Mouse (Mus musculus): Measurements from ENCODE around the gene Rras2. TPM values are rescaled to one million over a fixed set of nuclear protein-coding genes. Genes with fewer than 3 reads are reported as not detected.

The Rras2 gene
- total RNA-seq, 2 experiments from 2014 or later = 2.1 to 3.8 TPM

GRCm38 (mm10) chr7:114081633-114082420 is 35.8 kb downstream of the Rras2 start:
- no peak for ATAC-seq (replicated peaks; ENCODE audit: low FRiP score, low TSS enrichment, poor library complexity, severe bottlenecking)

- peak; percentile 64 for ATAC-seq (replicated peaks; ENCODE audit: low FRiP score, low TSS enrichment, poor library complexity, severe bottlenecking)
Observed at GRCm38 (mm10) chr7:114080250-114080649, 37.3 kb downstream of the Rras2 start.

- ATAC-seq (replicated peaks; ENCODE audit: low FRiP score, low TSS enrichment, poor library complexity, severe bottlenecking) = no peak
Observed at GRCm38 (mm10) chr7:114079343-114079742, 38.2 kb downstream of the Rras2 start.

- ATAC-seq (replicated peaks; ENCODE audit: low FRiP score, low TSS enrichment, poor library complexity, severe bottlenecking) = no peak
Observed at GRCm38 (mm10) chr7:114074595-114074994, 43.0 kb downstream of the Rras2 start.

GRCm38 (mm10) chr7:114074133-114074532 is 43.4 kb downstream of the Rras2 start:
- no peak for ATAC-seq (replicated peaks; ENCODE audit: low FRiP score, low TSS enrichment, poor library complexity, severe bottlenecking)

GRCm38 (mm10) chr7:114071851-114072616 is 45.5 kb downstream of the Rras2 start:
- ATAC-seq (replicated peaks; ENCODE audit: low FRiP score, low TSS enrichment, poor library complexity, severe bottlenecking) = no peak

- no peak for ATAC-seq (replicated peaks; ENCODE audit: low FRiP score, low TSS enrichment, poor library complexity, severe bottlenecking)
Observed at GRCm38 (mm10) chr7:114071395-114071794, 46.2 kb downstream of the Rras2 start.

GRCm38 (mm10) chr7:114070458-114070840 is 47.1 kb downstream of the Rras2 start:
- no peak for ATAC-seq (replicated peaks; ENCODE audit: low FRiP score, low TSS enrichment, poor library complexity, severe bottlenecking)

GRCm38 (mm10) chr7:114069726-114070457 is 47.7 kb downstream of the Rras2 start:
- ATAC-seq (replicated peaks; ENCODE audit: low FRiP score, low TSS enrichment, poor library complexity, severe bottlenecking) = no peak

GRCm38 (mm10) chr7:114068956-114069533 is 48.5 kb downstream of the Rras2 start:
- ATAC-seq (replicated peaks; ENCODE audit: low FRiP score, low TSS enrichment, poor library complexity, severe bottlenecking) = no peak

- peak; percentile 97 for ATAC-seq (replicated peaks; ENCODE audit: low FRiP score, low TSS enrichment, poor library complexity, severe bottlenecking)
Observed at GRCm38 (mm10) chr7:114066529-114067178, 50.9 kb downstream of the Rras2 start.

GRCm38 (mm10) chr7:114065407-114066185 is 52.0 kb downstream of the Rras2 start:
- ATAC-seq (replicated peaks; ENCODE audit: low FRiP score, low TSS enrichment, poor library complexity, severe bottlenecking) = no peak

- ATAC-seq (replicated peaks; ENCODE audit: low FRiP score, low TSS enrichment, poor library complexity, severe bottlenecking) = no peak
Observed at GRCm38 (mm10) chr7:114063966-114064365, 53.6 kb downstream of the Rras2 start.

GRCm38 (mm10) chr7:114063534-114063933 is 54.0 kb downstream of the Rras2 start:
- ATAC-seq (replicated peaks; ENCODE audit: low FRiP score, low TSS enrichment, poor library complexity, severe bottlenecking) = no peak

- no peak for ATAC-seq (replicated peaks; ENCODE audit: low FRiP score, low TSS enrichment, poor library complexity, severe bottlenecking)
Observed at GRCm38 (mm10) chr7:114062451-114062850, 55.1 kb downstream of the Rras2 start.

GRCm38 (mm10) chr7:114060445-114060844 is 57.1 kb downstream of the Rras2 start:
- ATAC-seq (replicated peaks; ENCODE audit: low FRiP score, low TSS enrichment, poor library complexity, severe bottlenecking) = no peak

- no peak for ATAC-seq (replicated peaks; ENCODE audit: low FRiP score, low TSS enrichment, poor library complexity, severe bottlenecking)
Observed at GRCm38 (mm10) chr7:114058927-114059441, 58.6 kb downstream of the Rras2 start.

- no peak for ATAC-seq (replicated peaks; ENCODE audit: low FRiP score, low TSS enrichment, poor library complexity, severe bottlenecking)
Observed at GRCm38 (mm10) chr7:114058166-114058565, 59.4 kb downstream of the Rras2 start.
